Mouse (Mus musculus): Measurements from ENCODE around the gene Chp2.

DNA sequence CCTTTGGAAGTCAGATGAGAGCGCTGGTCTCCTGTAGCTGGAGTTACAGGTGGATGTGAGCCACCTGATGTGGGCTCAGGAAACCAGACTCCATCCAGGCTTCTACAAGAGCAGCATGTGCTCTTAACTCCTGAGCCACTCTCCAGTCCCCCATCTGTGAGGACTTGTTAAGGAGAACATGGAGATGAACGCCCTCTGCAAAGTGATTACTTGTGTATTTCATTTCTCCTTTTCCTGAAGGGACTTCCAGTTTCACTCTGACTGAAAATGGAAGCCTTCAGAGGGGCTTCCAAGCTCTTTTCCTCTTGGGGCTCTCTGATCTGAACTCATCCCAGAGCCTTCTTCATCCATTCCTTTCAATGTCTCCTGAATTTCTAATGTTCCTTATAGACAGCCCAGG lies 13.2 kb upstream of the Chp2 start:
- no peak for TF ChIP-seq POLR2A (IDR thresholded peaks at IDR 0.05; ENCODE audit: low read depth, low read length)
- no peak for TF ChIP-seq CTCF (IDR thresholded peaks at IDR 0.05; ENCODE audit: extremely low read depth, insufficient read length, insufficient replicate concordance, low read depth, low read length)
